Mouse (Mus musculus): ENCODE data around the gene Mecom. TPM values are rescaled to one million over a fixed set of nuclear protein-coding genes. Genes with fewer than 3 reads are reported as not detected.
"Not testable (repeated sequence)": the region's sequence is repeated elsewhere in the genome, so short reads cannot be mapped to it uniquely, and the experiment has no call there.

Gene Mecom
- total RNA-seq, 2 experiments from 2014 or later = 16.9 to 21.6 TPM

DNA sequence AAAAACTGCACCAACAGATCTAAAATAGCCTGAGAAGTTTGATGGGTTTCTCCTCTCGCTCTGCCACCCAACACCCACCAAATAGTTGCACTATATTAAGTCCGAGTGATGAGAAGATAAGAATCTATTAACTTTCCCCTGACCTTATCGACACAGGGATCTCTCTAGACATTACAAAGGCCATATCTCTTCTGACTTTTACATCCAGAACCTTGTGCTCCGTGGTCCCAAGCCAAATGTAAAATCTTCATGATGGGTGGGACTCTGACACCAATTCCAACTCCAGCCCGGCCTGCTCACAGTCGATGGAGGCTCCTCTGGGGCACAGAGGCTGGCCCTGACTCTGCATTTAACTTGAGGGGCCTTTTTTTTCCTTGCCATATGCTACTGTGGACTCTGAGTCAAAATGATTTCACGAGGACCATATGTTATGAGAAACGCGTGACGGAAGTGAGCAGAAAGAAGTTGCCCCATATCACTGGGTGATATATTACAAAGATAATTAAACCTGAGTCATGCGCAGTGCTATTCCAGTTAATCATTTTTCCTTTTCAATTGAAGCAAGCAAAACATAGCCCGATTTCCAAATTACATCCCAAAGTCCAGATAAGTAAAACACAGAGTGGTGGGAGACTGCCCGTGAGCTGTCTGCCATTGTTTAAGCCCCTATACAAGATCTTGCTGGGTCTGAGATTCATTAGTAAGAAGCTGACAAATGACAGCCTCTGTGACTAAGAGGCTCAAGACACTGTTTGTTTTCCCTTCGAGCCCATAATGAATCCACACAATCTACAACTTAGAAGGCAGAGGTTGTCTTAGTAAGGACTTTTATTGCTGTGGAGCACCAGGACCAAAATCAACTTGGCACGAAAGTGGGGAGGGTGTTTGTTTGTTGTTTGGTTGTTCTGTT is 94.0 kb downstream of the Mecom start:
- no peak for DNase-seq
- intact Hi-C loops (cut with DNase I) = loop anchor here (5.0 to 10.0 kb wide), 2 partner anchors 38 to 639 kb away; no protein-coding TSS in a partner anchor

DNA sequence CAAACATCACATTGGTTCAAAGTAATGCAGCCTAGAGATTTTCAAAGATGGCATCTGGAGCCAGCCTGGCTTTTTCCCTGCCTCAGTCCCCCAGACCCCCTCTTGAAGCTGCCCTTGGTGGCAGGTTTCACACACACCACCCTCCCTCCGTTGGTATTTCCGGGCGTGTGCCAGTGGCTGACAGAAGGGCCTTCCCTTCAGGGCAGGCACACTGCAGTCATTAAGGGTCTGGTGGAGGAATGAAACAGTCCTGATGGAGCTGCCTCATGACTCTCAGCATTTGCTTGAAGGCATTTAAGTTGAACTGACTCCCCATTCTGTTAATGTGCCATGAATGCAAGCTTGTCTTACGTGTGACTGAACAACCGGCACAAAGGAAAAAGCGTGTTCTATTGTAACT is 94.8 kb downstream of the Mecom start:
- intact Hi-C loops (cut with DNase I) = loop anchor here (5.0 to 10.0 kb wide), 2 partner anchors 39 to 638 kb away; no protein-coding TSS in a partner anchor
- no peak for DNase-seq

DNA sequence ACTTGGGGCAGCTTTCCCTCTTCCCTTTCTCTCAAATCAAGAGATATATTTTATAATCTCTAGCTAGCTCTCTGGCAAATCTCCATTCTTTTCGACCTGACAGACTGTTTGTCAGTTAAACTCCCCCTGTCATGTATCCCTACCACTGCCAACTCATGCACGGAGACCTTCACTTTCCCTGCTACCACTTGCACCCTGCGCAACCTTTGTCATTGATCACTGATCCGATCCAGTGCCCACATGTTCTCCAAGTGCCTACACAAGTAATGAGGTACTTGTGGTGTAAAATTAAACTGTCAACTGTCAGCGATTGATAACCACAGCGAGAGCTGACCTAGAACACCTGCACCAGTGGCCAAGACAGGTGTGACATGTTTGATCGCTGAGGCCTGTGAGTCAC is 95.3 kb downstream of the Mecom start:
- intact Hi-C loops (cut with DNase I) = loop anchor here (5.0 to 10.0 kb wide), 2 partner anchors 40 to 638 kb away; no protein-coding TSS in a partner anchor

DNA sequence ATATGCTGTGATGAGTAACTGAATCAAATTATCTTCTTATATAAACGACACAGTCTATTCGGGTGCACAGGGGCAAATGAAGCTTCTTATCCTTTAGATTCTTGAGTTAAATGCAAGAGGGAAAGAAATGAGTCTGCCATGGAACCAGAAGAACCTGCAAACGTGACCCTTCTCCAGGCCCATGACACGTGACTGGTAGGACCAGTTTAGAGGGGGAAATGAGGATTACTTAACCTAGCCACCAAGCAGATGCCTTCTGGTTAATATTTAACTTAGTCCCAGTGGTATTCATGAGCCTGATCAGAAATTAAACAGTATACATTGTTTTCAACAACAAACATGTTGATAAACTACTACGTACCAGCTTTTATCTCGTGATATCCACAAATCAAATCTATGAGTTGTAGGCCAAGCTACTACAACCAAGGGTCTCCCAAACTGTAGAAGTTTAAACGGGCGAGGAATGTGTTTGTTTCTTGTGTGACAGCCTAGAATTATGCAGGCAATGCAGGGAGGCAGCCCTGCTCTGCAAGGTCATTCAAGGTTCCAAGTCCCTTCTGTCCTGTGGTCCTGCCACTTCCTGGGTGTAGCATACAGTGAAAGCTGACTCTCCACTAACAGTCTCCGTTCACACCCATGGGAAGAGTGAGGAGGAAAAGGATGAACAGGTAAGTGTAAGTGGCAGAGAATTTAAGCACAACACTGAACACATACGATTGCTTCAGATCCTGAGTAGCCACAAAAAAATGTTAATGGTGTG is 97.4 kb downstream of the Mecom start:
- intact Hi-C loops (cut with DNase I) = loop anchor here (5.0 to 10.0 kb wide), 2 partner anchors 42 to 636 kb away; no protein-coding TSS in a partner anchor
- DNase-seq = no peak

More for the DNA sequence above, 95.3 kb downstream of the Mecom start:
- DNase-seq = no peak

DNA sequence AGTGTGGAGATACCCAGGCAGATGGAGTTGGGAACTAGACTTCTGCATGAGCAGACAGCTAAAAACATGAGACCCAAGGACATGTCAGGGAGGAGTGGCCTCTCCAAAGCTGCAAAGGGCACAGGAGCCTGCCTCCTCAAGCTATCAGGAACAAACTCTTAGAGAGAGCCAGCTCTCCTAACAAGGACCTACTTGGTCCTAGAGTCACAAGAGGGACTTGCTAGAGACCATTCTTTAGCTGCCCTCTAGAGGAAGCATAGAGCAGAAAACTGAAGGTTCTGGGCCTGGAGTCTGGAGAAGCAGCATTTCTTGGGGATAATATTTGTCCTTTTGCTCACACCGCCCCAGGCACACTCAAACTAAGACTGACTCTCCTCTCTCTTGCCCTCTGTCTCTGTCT is 99.2 kb downstream of the Mecom start:
- no peak for DNase-seq
- intact Hi-C loops (cut with DNase I) = loop anchor here (5.0 kb wide), 1 partner anchor 64 kb away; no protein-coding TSS in a partner anchor

DNA sequence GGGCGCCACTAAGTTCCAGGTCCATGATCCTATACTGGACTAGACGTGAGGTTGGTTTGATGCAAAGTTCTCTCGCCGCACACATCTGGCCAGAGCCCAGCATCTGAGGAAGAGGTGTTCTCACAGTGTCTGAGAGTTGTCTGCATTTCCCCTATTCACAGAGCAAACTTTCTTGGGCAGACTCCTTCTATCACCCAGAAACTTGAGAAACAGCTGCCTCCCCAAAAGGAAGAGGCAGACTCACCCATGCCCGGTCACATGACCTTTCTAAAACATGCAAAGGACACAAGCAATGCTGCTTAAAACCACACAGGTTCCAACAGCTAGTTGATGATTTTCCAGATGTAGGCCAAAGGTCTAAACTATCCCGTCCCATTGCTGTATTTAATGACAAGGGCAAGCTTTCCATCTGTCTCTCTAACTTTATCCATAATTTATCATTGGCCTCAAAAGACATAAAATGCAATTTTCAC is 101.8 kb downstream of the Mecom start:
- intact Hi-C loops (cut with DNase I) = loop anchor here (5.0 kb wide), 1 partner anchor 66 kb away; no protein-coding TSS in a partner anchor
- no peak for DNase-seq

DNA sequence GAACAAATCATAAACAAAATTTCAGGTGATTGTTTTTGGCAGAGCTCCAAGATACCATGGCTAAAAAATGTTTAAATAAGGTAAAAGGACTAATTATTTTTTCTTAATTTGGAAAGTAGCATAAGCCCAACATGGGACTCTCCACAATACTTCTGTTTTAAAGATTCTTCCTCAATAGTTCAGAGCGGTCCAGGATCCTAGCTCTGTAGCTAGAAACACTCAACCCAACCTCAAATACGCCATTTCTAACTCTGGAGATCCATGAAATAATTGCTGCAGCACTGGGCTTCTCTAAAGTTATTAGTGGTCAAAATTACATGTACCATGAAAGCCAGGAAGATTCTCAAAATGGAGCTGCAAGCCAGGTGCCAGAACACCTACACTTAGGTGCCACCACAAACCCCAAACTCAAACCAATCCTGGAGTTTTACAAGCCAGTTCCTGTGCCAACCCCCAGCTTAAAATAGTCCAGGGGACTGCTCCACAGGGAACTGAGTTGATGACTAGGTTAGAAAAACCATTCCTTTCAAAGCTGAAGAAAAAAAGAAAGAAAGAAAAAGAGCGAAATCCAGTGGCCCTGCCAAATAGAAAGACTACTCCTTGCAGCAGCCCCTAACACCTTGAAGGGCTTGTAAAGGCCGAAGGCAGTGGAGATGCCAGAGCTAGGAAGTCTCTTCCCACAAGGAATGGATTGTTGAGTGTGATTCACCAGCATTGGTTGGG is 102.4 kb downstream of the Mecom start:
- intact Hi-C loops (cut with DNase I) = loop anchor here (5.0 kb wide), 1 partner anchor 67 kb away; no protein-coding TSS in a partner anchor
- DNase-seq = no peak

DNA sequence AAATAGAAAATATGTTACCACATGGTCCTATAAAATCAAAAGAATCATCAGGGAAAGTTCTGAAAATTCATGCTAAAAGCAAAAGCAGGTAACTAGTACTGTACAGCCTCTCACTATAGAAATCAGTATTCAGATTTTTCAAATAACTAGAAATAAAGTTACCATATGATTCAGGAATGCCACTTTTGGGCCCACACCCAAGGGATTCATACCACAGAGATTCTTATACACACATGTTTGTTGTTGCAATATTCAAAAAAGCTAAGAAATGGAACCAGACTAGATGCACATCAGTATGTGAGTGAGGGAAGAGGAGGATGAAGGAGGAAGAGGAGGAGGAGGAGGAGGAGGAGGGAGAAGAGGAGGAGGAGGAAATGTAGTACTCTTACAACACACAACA is 106.2 kb downstream of the Mecom start:
- intact Hi-C loops (cut with DNase I) = no loop called here
- DNase-seq = no peak

DNA sequence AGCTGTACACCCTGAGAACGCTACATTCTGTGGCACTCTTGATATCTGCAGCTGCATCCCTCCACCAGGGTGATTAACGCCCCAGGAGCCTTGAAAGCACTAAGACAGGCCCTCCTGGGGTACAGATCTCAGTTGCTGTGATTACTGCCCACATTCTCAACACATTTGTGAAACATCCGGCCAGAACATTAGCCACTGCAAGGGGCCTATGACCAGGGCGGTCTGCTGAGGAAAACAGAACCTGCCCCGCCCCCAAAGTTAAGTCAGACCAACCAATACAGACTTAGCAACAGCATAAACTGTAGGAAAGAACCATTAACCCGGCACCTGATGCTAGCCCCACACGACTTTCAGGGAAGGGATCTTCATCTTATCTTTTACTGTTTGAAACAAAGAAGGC is 109.8 kb downstream of the Mecom start:
- no peak for DNase-seq
- intact Hi-C loops (cut with DNase I) = no loop called here

DNA sequence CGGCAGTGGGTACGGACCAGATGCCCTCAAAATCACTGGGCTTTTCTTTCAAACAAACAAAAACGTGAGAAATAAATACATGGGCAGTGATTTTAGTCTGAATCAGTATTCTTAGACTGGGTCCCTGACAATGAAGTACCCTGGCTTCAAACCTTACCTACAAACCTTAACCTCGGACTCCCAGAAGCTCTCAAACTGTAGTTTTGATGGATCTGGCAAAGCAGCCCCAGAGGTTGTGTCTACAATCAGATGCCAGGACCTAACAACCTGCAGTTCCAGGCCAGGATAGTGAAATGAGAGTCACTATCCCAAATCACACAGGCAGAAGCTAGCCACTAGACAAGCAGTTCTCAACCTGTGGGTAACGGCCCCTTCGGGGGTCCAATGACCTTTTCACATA is 111.2 kb downstream of the Mecom start:
- DNase-seq = no peak
- intact Hi-C loops (cut with DNase I) = no loop called here

DNA sequence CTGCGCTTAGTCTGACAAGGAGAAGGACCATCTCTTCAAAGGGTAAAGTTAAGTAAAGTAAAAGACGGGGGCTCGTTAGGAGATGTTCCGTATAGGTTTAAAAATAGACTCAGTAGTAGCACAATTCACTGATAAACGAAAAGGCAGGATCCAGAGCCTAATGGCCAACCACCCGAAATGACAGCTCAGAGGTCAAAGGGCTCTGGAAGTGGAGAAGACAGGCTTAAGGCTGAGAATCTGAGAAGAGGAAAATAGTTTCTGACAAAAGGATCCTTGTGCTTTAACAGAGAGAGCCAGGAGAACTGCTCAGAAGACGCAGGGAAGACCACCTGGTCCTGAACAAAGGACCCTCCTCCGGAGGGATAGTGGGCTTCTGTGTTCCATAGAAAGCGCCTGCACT is 111.7 kb downstream of the Mecom start:
- DNase-seq = no peak
- intact Hi-C loops (cut with DNase I) = no loop called here

DNA sequence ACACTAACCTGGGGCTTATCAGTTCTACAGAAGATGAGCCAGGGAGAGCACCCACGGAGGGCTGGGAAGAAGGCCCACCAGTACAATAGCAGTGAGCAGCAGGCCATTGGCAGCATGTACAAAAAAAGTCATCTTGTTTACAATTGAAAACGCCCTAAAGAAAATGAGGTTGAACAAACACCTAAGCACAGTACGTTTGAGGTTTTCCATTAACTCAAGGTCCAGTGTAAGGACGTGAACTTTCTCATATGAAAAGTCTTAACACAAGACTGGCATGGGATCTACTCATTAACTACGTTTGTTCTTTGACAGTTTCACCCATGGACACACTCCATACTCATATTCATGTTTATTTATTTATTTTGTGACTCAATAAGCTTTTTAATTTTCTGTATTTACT is 118.9 kb downstream of the Mecom start:
- no peak for DNase-seq
- intact Hi-C loops (cut with DNase I) = no loop called here

DNA sequence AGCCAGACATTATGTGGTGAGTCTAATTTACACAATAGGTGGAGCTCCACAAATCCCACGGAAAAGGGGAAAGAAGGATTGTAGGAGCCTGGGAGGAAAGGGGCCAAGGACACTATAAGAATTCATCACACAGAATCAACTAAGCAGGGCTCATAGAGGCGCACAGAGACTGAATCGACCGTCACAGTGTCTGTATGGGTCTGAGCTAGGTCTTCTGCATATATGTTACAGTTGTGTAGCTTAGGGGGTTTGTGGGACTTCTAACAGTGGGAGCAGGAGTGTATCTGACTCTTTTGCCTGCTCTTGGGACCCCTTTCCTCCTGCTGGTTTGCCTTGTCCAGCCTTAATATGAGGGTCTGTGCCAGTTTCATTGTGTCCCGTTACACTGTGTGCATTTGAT is 123.8 kb downstream of the Mecom start:
- DNase-seq = no peak
- intact Hi-C loops (cut with DNase I) = no loop called here

DNA sequence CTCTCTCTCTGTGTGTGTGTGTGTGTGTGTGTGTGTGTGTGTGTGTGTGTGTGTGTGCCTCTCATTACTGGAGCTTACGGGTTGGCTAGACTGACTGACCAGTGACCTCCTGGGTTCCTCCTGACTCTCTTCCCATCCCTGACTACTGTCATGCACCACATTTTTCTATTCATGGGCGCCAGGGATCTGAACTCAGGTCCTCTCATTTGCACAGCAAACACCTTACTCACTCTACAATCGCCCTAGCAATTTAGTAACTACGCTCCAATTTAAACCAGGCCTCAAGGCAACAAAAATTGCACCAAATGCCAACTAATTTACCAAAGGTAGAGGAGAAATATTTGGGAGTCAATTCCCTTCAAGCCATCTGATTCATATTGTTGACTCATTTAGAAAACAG is 125.9 kb downstream of the Mecom start:
- DNase-seq; intact Hi-C loops (cut with DNase I): not testable (repeated sequence)

DNA sequence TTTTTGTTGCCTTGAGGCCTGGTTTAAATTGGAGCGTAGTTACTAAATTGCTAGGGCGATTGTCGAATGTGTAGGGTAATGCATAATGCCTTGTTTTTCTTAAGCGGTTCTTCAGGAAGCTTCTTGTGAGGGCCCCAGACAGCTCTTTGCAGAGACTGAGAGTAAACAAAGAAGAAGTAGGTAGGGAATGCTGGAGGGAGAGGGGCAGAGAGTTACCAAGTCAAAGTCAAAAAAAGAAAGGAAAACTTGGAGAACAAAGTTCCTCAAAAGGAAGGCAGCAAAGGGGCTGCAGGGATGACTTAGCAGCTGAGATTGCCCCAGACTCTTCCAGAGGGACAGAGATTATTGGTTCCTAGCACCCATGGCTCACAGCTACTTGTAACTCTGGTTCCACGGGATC is 126.9 kb downstream of the Mecom start:
- DNase-seq = no peak
- intact Hi-C loops (cut with DNase I) = no loop called here

DNA sequence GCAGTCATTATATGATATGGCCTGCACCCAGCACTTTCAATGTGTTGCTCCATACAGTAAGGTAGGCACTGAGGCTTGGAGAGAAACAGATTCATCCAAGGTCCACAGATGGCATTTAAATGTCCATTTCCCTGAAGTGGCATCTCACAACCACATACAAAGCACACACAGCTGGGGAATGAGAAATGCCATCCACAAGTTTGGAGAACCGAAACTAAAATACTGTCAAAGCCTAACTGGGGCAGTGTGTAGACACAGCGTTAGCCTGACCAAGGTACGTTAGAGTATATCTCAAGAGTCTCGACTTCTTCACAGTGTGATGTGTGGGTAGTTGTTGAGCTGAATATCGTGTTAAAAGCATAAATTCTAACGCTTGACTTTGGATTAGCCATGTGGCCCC is 133.6 kb downstream of the Mecom start:
- intact Hi-C loops (cut with DNase I) = no loop called here
- DNase-seq = no peak

DNA sequence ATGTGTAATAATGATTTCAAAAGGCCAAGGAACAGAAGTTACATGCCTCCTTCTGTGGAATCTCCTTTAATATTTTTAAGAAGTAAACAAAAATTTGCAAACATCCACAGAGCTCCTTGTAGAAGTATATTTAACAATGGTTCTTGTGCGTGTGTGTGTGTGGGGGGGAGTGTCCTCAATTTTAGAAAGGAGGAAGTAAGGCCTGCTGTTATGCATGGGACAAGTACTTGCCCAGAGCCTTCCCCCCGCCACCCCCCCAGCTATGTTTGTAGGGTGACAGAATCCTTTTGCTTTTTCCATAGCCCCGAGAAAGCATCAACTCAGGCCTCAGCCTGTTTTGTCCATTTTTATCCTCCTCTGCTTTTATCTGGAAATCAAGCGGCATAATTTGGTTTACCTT is 137.0 kb downstream of the Mecom start:
- no peak for DNase-seq
- intact Hi-C loops (cut with DNase I) = no loop called here

DNA sequence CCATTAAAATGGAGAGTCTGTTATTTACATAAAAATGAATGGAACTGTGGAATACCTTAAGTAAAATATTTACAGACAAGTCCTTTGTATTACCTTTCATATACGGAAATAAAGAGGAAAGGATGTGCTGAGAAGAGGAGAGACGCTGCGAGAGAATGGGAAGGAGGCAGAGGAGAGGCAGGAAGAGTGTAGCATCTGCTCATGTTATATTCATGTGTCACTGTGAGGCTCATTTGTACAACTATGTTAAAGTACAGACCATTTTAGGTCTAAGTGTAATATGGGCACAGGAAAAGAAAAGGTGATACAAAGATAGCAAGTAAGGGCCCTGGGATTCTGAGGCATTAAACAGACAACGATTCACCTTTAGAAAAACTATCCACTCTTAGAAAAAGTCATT is 143.0 kb downstream of the Mecom start:
- intact Hi-C loops (cut with DNase I) = no loop called here
- DNase-seq = no peak

DNA sequence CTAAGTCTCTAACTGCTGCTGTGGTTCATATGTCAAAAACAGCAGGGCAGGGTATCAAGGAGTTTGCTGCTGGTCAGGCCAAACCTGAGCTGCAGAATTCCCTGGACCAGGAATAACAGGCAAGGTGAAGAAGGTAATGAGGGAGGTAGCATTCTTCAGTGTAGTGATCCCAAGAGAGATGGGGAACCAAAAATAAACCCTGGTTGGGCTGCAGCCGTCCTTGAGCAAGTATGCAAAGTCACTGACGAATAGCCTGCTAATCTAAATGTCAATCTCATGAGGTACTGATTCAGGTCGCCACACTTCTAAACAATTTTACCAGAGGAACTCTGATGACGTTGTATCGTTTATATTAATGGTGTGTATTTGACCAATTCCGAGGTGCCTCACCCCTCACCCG is 148.9 kb downstream of the Mecom start:
- no peak for DNase-seq
- intact Hi-C loops (cut with DNase I) = no loop called here

DNA sequence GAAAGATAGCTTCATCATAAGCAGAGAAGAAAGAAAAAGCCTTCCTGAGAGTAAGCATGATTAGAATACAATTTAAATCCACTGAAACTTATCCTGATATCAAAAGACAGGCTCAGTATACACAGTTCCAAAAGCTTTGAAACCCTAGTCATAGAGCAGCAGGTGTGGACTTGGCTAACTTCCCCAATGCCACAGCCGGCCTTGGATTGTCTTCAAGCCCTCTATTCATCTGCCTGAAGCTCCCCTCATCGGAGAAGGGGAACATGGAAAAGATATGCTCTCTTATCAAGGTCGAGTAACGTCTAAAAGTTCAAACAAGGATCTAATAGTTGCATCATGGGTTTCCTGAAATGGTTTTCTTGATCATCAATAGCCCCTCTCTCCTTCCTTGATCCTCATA is 152.9 kb downstream of the Mecom start:
- no peak for DNase-seq
- intact Hi-C loops (cut with DNase I) = no loop called here

DNA sequence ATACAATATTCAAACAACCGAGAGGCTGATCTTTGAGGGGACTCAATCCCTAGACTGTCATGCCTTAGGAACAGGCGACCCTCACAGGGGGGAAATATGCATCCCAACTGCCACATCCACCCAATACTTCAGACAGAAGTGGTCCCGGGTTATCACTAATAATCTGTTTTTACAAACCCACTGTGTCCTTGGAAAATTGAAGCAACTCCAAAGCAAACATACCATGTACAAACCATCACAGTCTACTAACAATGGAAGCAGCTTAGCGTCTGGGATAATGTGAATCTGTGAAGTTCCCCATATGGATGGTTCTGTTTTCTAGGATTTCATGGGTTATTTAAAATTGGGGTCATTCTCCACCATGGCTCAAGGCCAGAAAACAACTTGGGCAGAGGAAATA is 155.1 kb downstream of the Mecom start:
- no peak for DNase-seq
- intact Hi-C loops (cut with DNase I) = no loop called here
